Mouse (Mus musculus): ENCODE measurements around the gene Fndc9.

Fndc9 gene

GRCm38 (mm10) chr11:46235334-46235733, at the start of gene Fndc9:
Gene Fndc9 (plus strand): TSS chr11:46235531.
- DNase-seq (ENCODE audit: low spot score), result no peak

GRCm38 (mm10) chr11:46188283-46188682, 47.0 kb upstream of the Fndc9 start:
- DNase-seq (ENCODE audit: low spot score), result no peak

DNA sequence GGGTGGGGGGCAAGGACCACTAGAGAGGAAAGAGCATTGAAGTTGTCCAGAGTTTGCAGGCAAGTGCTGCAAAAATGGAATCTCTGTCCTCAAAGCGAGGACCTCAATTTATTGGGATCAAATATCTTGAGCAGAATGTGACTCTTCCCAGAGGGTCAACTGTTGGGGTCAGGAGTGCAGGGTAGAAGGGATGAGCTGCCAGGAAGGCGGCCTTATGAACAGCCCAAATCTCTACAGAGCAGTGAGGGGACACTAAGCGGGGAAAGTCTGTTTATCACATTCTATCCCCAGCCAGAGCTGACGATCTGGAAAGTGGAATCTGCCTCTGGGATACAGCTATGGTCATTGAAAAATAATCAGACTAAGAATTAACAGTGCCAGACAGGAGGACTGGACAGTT, 41.2 kb upstream of the Fndc9 start:
- DNase-seq (ENCODE audit: low spot score), result no peak

DNA sequence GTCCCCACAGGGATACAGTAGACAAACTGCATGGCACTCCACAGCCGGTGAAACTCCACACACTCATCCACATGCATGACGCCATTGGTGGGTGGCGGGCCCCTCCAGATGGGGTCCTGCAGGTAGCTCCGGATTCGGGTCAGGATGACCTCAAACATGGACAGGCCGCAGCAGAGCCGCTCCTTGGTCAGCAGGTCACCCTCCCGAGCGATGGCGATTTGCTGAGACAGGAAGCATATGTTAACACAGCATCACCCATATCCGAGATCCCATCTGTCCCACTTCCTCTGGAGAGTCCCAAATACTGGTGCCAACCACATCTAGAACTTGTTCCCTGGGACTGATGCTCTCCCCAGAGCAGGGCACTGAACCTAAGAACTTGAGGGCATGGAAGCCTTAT, 34.7 kb upstream of the Fndc9 start:
- DNase-seq (ENCODE audit: low spot score), result no peak

- DNase-seq (ENCODE audit: low spot score), result no peak
Observed at GRCm38 (mm10) chr11:46201636-46202546, 33.4 kb upstream of the Fndc9 start.

DNA sequence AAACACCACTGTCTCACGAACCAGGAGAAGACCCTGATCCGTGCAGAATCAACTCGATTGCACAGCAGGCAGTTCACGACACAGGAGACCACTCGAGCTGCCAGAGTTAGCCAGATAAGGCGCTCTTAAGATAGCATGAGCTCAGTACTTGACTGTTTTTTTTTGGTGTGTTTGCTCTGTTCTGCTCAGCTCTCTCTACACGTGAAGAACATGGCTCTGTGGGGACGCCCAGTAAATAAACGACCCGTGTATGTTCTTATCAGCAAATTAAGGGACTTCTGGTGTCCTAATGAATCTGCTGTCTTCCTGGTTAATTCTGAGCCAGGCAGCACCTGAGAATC, 32.8 kb upstream of the Fndc9 start:
- DNase-seq (ENCODE audit: low spot score), result no peak

DNA sequence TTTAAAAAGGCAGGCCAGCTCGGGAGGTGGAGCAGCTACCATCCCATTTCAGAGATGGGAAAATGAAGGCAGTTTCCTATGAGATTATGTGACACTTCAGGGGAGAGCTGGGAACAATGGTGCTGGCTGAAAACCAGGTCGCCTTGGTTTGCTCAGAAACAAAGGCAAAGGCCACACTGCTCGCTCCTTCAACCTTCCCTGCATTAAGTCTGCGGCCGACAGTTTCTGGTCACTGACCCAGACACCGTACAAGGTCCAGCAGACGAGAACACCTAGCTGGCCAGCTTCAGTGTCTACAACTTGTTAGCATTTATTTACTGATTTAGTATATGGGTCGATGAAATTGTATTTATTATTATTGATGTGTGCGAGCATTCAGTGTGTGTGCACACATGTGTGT, 30.5 kb upstream of the Fndc9 start:
- no peak for DNase-seq (ENCODE audit: low spot score)

DNA sequence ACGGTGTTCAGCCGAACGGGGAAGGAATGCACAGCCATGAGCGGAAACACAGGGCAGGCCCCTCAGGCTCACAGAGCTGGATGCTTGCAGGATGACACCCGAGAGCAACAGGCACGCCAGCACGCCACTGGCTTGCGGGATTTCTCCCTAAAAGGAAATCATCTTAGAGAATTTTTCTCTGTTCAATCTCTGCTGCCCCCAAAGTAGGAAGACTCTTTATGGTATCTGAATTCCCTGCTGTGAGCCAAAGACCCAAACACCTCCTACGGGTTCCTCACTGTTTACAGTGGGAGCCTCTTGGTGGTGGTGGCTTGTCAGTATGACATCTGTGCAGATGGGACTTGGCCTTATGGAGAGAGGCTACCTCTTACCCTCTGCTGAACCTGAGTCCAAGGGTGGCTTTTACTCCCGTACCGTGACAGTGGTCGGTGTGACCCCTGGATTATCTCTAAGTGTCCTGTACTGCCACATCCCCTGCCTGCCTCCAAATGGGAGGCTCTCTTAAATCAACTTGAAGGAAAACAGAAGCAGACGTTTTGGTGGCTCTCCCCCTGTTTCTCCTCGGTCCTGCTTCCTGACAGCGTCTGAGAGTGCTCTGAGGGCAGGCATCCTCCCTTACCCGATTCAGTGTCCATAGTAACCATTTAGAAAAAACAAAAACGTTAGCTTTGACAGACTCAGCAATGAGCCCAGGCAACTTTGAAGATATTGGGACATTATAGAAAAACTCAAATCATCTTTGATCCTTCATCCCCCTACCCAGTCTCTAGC, 29.5 kb upstream of the Fndc9 start:
- DNase-seq (ENCODE audit: low spot score), result no peak

DNA sequence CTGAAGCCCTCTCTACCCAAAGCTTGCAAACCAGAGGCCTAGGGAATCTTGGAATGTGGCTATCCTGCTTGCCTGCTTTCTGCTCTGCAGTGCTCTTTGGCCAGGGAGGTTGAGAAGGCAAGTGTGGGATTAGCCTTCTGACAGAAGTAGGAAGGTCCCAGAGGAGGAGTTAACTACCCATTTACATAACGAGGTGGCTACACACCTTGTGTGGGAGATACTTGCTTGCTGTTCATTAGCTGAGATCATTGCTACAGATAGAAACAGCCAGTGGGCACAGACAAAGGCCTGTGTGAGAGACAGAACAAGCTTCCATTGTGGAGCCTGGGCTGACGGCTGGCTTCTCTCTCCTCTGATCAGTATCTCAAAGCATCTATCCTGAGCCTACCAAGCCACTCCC, 25.4 kb upstream of the Fndc9 start:
- no peak for DNase-seq (ENCODE audit: low spot score)

DNA sequence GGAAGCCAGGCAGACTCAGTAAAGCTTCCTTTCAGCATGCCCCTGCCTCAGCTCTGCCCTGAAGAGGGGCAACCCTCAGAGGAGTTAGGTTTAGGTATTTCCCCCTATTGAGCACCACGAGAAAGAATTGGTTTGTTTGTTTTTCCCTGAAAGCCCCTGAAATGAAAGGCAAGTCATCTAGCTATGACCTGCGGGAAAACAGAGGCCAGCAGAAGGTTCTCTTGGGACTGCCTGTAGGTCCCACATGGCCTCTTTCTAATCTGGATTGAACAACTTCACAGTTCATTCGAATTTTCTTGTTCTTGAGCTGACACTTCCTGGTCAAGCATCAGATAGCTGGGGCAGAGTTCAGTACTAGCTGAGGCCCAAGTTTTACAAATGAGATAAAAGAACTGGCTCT, 23.5 kb upstream of the Fndc9 start:
- no peak for DNase-seq (ENCODE audit: low spot score)

DNA sequence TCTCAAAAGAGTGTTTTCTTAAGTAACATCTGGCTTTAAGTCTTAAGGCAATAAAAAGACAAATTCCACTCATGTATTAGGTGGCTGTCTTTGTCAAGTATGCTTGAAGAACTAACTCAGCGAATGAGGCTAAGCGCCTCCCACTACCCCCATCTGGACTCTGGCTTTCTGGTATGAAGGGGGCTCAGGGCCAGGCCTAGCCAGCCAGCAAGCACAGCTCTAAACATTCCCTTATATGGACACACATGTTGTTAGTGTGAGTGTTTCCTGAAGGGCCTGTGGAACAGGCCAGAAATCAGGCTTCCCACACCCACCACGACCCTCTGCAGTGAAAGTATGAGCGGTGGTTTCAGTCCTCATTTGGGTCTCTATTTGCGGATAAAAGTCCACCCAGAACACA, 21.5 kb upstream of the Fndc9 start:
- DNase-seq (ENCODE audit: low spot score), result no peak

GRCm38 (mm10) chr11:46214368-46215230, 20.7 kb upstream of the Fndc9 start:
- DNase-seq (ENCODE audit: low spot score), result no peak

DNA sequence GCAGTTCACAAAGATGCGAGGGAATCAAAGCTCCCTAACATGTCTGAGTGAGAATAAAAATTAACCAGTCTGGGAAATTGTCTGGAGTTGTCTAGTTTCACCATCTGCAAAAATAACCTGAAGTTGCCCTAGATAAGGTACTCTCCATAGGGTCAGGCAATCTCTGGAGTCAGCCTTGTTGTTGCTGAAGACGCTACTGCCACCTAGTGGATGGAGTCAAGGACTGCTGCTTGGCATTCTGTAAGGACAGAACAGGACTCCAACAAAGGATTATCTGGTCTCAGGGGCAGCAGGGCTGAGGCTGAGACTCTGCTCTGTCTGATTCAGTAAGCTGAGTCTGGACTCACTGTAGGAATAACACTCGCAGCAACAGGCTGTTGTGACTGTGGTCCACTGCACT, 20.0 kb upstream of the Fndc9 start:
- DNase-seq (ENCODE audit: low spot score), result peak; percentile 56

GRCm38 (mm10) chr11:46216669-46217068, 18.7 kb upstream of the Fndc9 start:
- DNase-seq (ENCODE audit: low spot score), result peak; percentile 56

DNA sequence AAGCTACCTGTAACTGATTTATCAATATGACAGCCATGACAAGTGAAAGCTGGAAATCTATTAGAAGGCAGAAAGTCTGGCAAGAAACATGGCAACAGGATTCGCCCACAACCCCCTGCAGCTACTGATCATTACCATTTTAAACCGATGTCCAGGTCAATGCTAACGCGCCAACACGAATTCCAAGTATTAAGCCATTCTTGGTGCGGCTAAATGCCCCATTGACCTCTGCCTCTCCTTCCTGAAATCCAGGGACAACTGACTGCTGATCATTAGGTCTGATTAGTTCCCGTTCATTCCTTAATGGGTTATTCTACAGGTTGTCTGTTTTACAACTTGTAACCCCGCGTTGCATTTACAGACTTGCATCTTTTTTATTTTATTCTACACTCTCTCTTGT, 17.6 kb upstream of the Fndc9 start:
- DNase-seq (ENCODE audit: low spot score), result no peak

DNA sequence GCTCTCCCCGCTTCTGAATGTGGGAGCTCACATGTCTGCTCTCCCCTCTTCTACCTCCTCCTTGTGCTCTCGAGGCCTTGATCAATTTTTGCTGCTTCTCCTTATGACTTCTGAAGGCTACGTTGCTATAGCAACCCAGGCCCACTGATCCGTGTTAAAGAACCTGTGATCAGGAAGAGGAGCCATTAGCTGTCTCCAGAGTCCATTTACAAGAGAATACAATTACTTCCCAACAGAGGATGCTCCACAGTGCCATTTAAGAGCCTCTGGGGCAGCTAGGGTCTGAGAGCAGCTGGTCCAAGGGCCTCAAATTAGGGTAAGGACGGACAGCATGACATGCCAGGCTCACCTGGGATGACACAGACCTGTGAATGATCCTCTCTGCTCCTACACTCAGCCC, 16.7 kb upstream of the Fndc9 start:
- DNase-seq (ENCODE audit: low spot score), result no peak

DNA sequence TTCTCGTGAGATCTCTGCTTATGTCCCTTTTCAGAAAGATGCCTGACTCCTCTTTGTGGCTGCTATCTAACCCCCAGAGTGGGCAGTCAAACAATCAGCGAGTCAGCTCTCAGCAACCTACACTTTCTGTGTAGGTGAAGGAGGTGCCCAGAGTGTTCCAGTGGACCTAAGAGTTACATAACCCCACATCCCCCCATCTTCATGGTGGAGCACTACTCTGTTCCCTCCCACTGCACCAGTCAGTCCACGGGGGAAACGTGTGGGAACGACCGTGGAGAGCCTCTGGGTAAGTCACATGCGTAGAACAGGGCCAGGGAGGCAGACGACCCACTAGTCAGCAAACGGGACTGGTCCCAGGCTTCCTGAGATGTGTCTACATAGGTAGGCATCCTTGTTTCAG, 16.0 kb upstream of the Fndc9 start:
- no peak for DNase-seq (ENCODE audit: low spot score)

- no peak for DNase-seq (ENCODE audit: low spot score)
Observed at GRCm38 (mm10) chr11:46220211-46220610, 15.1 kb upstream of the Fndc9 start.

DNA sequence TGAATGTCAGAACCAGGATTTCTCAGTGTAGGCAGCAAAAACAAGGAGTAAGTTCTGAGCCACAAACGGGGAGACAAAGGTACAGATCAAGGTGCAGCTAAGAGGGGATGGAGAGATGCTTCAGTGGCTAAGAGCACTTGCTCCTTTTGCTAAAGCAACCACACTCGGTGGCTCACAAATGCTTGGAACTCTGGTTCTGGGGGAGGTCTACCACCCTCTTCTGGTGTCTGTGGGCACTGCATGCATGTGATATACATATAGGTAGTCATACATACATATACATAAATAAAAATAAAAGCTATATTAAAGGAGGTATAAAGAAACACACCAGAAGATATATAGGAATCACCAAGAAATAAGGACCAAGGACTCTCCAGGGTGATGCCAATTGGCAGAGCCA, 11.8 kb upstream of the Fndc9 start:
- DNase-seq (ENCODE audit: low spot score), result no peak

GRCm38 (mm10) chr11:46225345-46225744, 10.0 kb upstream of the Fndc9 start:
- no peak for DNase-seq (ENCODE audit: low spot score)

DNA sequence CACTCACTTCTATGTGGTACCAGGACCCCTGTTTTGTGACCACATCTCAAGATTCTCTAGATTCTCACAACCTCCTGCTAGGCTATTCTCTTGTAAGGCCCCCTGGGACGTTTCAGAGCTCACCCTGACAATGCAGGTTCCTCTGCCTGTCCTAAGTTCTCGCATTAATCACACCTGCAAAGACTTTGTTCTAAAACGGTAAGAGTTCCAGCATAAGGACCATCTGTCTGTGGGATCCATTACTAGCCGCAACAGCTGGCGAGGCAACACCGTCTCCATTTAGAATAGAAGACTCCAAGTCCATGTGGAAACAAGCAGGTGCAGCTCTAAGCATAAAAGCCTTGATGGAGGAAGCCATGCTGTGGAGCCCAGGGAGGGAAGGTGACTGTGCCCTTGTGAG, 5.1 kb upstream of the Fndc9 start:
- no peak for DNase-seq (ENCODE audit: low spot score)

DNA sequence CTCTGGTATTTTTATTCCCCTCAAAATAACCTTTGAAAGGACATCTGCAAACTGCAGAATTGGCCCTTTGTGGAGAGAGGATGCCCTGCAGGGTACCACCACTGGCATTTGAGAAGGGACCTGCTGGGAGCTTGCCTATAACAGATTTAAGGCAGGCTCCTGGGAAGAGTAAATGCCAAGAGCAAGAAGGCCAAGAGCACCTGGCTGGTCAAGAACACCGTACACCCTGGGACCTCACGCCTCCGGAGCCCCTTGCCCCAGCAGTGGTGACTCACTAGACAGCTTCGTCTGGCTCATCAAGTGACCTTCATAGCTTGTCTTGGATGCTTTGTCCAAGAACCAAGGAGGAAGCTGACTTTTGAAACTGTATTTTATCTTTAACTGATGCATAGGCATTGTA, 2.5 kb upstream of the Fndc9 start:
- DNase-seq (ENCODE audit: low spot score), result no peak

DNA sequence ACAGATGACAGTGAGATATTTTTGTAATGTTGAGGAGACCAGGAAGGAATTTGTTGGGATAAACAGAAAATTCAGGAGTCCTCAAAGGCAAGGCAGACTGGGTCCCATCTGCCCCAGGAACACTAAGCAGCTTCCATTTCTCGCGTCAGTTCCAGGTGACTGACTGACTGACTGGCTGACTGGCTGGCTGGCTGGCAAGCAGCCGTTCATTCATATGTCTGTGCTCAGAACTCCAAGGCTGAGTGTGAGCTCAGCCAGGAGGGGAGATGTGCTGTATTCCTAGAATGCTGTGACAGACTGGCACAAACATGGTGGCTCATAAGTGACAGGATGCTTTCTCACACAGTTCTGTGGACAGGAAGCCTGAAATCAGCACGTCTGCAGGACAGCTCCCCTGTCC, 1.4 kb upstream of the Fndc9 start:
- no peak for DNase-seq (ENCODE audit: low spot score)
